Mouse (Mus musculus): ENCODE results near the gene Hist1h4h. TPM values are rescaled to one million over a fixed set of nuclear protein-coding genes. Genes with fewer than 3 reads are reported as not detected.
"Not testable (repeated sequence)": the region's sequence is repeated elsewhere in the genome, so short reads cannot be mapped to it uniquely, and the experiment has no call there.

The Hist1h4h gene
- polyA plus RNA-seq, 1 experiment from 2014 or later = 7.1 TPM

- no peaks in the 10 kb centered on the region for H3K9me3 ChIP-seq (replicated peaks; ENCODE audit: control insufficient read depth, low read length)
- DNase-seq (ENCODE audit: low spot score) = no peak
- no peaks in the 10 kb centered on the region for H3K36me3 ChIP-seq (ENCODE audit: control insufficient read depth, insufficient read depth, low read length)
- peaks cover 23% of the 10 kb centered on the region for H3K4me1 ChIP-seq (ENCODE audit: control insufficient read depth, insufficient read depth, low read length)
- 15% methylated on average over 7 of the region's 7 CpGs for WGBS
- peak overlapping the region; percentile 68 for H3K9ac ChIP-seq (ENCODE audit: low read length)
- no peak overlapping the region for H3K27ac ChIP-seq (ENCODE audit: low read depth, low read length)
- H3K4me3 ChIP-seq (ENCODE audit: low read depth, low read length) = peak overlapping the region; percentile 43
- peak overlapping the region; percentile 59 for H3K4me2 ChIP-seq (ENCODE audit: low read length)
- no peak for ATAC-seq
- H3K27me3 ChIP-seq (replicated peaks; ENCODE audit: control insufficient read depth, insufficient read depth, low read length) = no peaks in the 10 kb centered on the region
Observed at GRCm38 (mm10) chr13:23536076-23536822, 5.4 kb downstream of the Hist1h4h start.

GRCm38 (mm10) chr13:23537006-23537710 lies 6.3 kb downstream of the Hist1h4h start:
- DNase-seq (ENCODE audit: low spot score) = no peak
- Histone ChIP-seq H3K4me3 (ENCODE audit: low read depth, low read length) (peak overlapping the region; percentile 43; the same call in 1 of the 2 replicates), H3K9me3 (replicated peaks; ENCODE audit: control insufficient read depth, low read length) (no peaks in the 10 kb centered on the region), H3K36me3 (ENCODE audit: control insufficient read depth, insufficient read depth, low read length) (no peaks in the 10 kb centered on the region), H3K4me2 (ENCODE audit: low read length) (peak overlapping the region; percentile 59), H3K9ac (ENCODE audit: low read length) (peak overlapping the region; percentile 6; the same call in 1 of the 2 replicates), H3K27me3 (replicated peaks; ENCODE audit: control insufficient read depth, insufficient read depth, low read length) (no peaks in the 10 kb centered on the region), H3K4me1 (ENCODE audit: control insufficient read depth, insufficient read depth, low read length) (peaks cover 21% of the 10 kb centered on the region), H3K27ac (ENCODE audit: low read depth, low read length) (no peak overlapping the region)
- ATAC-seq = no peak
- 80% methylated on average over 3 of the region's 3 CpGs for WGBS

- H3K4me3 ChIP-seq (ENCODE audit: low read depth, low read length) = no peak overlapping the region
- no peaks in the 10 kb centered on the region for H3K36me3 ChIP-seq (ENCODE audit: control insufficient read depth, insufficient read depth, low read length)
- ATAC-seq (no peak), DNase-seq (ENCODE audit: low spot score) (no peak)
- H3K27ac ChIP-seq (ENCODE audit: low read depth, low read length) = no peak overlapping the region
- peaks cover 10% of the 10 kb centered on the region; the same call in 1 of the 2 replicates for H3K4me1 ChIP-seq (ENCODE audit: control insufficient read depth, insufficient read depth, low read length)
- H3K9me3 ChIP-seq (replicated peaks; ENCODE audit: control insufficient read depth, low read length) = no peaks in the 10 kb centered on the region
- no peak overlapping the region for H3K9ac ChIP-seq (ENCODE audit: low read length)
- no peaks in the 10 kb centered on the region for H3K27me3 ChIP-seq (replicated peaks; ENCODE audit: control insufficient read depth, insufficient read depth, low read length)
- 77% methylated on average over 5 of the region's 5 CpGs for WGBS
- no peak overlapping the region for H3K4me2 ChIP-seq (ENCODE audit: low read length)
Observed at GRCm38 (mm10) chr13:23538249-23538648, 7.4 kb downstream of the Hist1h4h start.

GRCm38 (mm10) chr13:23539821-23540220 lies 9.0 kb downstream of the Hist1h4h start:
- H3K36me3 ChIP-seq (ENCODE audit: control insufficient read depth, insufficient read depth, low read length); ATAC-seq; H3K27ac ChIP-seq (ENCODE audit: low read depth, low read length); DNase-seq (ENCODE audit: low spot score); H3K4me1 ChIP-seq (ENCODE audit: control insufficient read depth, insufficient read depth, low read length); H3K4me3 ChIP-seq (ENCODE audit: low read depth, low read length); H3K9me3 ChIP-seq (replicated peaks; ENCODE audit: control insufficient read depth, low read length); H3K27me3 ChIP-seq (replicated peaks; ENCODE audit: control insufficient read depth, insufficient read depth, low read length); H3K9ac ChIP-seq (ENCODE audit: low read length); H3K4me2 ChIP-seq (ENCODE audit: low read length): not testable (repeated sequence)
- whole genome bisulfite sequencing = 74% methylated on average over 1 of the region's 1 CpGs

- H3K36me3 ChIP-seq (ENCODE audit: control insufficient read depth, insufficient read depth, low read length) = no peaks in the 10 kb centered on the region
- no peak overlapping the region for H3K9ac ChIP-seq (ENCODE audit: low read length)
- ATAC-seq = no peak
- H3K9me3 ChIP-seq (replicated peaks; ENCODE audit: control insufficient read depth, low read length) = no peaks in the 10 kb centered on the region
- 74% methylated on average over 3 of the region's 3 CpGs for WGBS
- no peak overlapping the region for H3K4me2 ChIP-seq (ENCODE audit: low read length)
- DNase-seq (ENCODE audit: low spot score) = no peak
- H3K4me3 ChIP-seq (ENCODE audit: low read depth, low read length) = no peak overlapping the region
- no peak overlapping the region for H3K27ac ChIP-seq (ENCODE audit: low read depth, low read length)
- H3K4me1 ChIP-seq (ENCODE audit: control insufficient read depth, insufficient read depth, low read length) = peaks cover 3% of the 10 kb centered on the region; the same call in 1 of the 2 replicates
- H3K27me3 ChIP-seq (replicated peaks; ENCODE audit: control insufficient read depth, insufficient read depth, low read length) = no peaks in the 10 kb centered on the region
Observed at GRCm38 (mm10) chr13:23541497-23541896, 10.6 kb downstream of the Hist1h4h start.

GRCm38 (mm10) chr13:23542225-23542980 lies 11.6 kb downstream of the Hist1h4h start:
- not testable (repeated sequence) for H3K9me3 ChIP-seq (replicated peaks; ENCODE audit: control insufficient read depth, low read length); H3K4me1 ChIP-seq (ENCODE audit: control insufficient read depth, insufficient read depth, low read length); H3K36me3 ChIP-seq (ENCODE audit: control insufficient read depth, insufficient read depth, low read length); DNase-seq (ENCODE audit: low spot score); ATAC-seq; H3K27me3 ChIP-seq (replicated peaks; ENCODE audit: control insufficient read depth, insufficient read depth, low read length)
- Histone ChIP-seq H3K4me3 (ENCODE audit: low read depth, low read length) (peak overlapping the region; percentile 37), H3K4me2 (ENCODE audit: low read length) (peak overlapping the region; percentile 81), H3K9ac (ENCODE audit: low read length) (peak overlapping the region; percentile 57; the same call in 1 of the 2 replicates), H3K27ac (ENCODE audit: low read depth, low read length) (peak overlapping the region; percentile 75)
- WGBS = 6% methylated on average over 3 of the region's 3 CpGs

GRCm38 (mm10) chr13:23542999-23543607 lies 12.3 kb downstream of the Hist1h4h start, which contains the start of gene Hist1h2bh:
TSS of gene Hist1h2bh (minus strand) at chr13:23543392.
- H3K36me3 ChIP-seq (ENCODE audit: control insufficient read depth, insufficient read depth, low read length); H3K4me1 ChIP-seq (ENCODE audit: control insufficient read depth, insufficient read depth, low read length); H3K27me3 ChIP-seq (replicated peaks; ENCODE audit: control insufficient read depth, insufficient read depth, low read length); H3K9me3 ChIP-seq (replicated peaks; ENCODE audit: control insufficient read depth, low read length): not testable (repeated sequence)
- 0% methylated on average over 33 of the region's 42 CpGs for WGBS
- Histone ChIP-seq H3K4me3 (ENCODE audit: low read depth, low read length) (peak within 1 kb of the TSS; percentile 41), H3K4me2 (ENCODE audit: low read length) (peak within 1 kb of the TSS; percentile 81), H3K27ac (ENCODE audit: low read depth, low read length) (peak within 1 kb of the TSS; percentile 92), H3K9ac (ENCODE audit: low read length) (peak within 1 kb of the TSS; percentile 57)
- DNase-seq (ENCODE audit: low spot score) = peak; percentile 97
- ATAC-seq = peak; percentile 91

GRCm38 (mm10) chr13:23543965-23544786 lies 13.3 kb downstream of the Hist1h4h start, which contains the start of gene Hist1h3f:
TSS of gene Hist1h3f (plus strand) at chr13:23544052.
- DNase-seq (ENCODE audit: low spot score) (peak; percentile 99), ATAC-seq (peak; percentile 95)
- Histone ChIP-seq H3K27me3 (replicated peaks; ENCODE audit: control insufficient read depth, insufficient read depth, low read length) (no peaks in the 10 kb centered on the region), H3K4me3 (ENCODE audit: low read depth, low read length) (peak within 1 kb of the TSS; percentile 41), H3K27ac (ENCODE audit: low read depth, low read length) (peak within 1 kb of the TSS; percentile 92), H3K9ac (ENCODE audit: low read length) (peak within 1 kb of the TSS; percentile 62), H3K4me1 (ENCODE audit: control insufficient read depth, insufficient read depth, low read length) (no peaks in the 10 kb centered on the region), H3K36me3 (ENCODE audit: control insufficient read depth, insufficient read depth, low read length) (no peaks in the 10 kb centered on the region), H3K4me2 (ENCODE audit: low read length) (peak within 1 kb of the TSS; percentile 81), H3K9me3 (replicated peaks; ENCODE audit: control insufficient read depth, low read length) (no peaks in the 10 kb centered on the region)
- WGBS = under 1% methylated on average over 21 of the region's 45 CpGs

Data from forebrain, embryonic 14.5 days (tissue).